Mouse (Mus musculus) urinary bladder, postnatal 36 days (tissue): ENCODE results near the gene Thsd7a.

Experiments
- DNase-seq, 2 experiments: peaks; one replicate each; pipeline ENCODE4 v3.0.0; 2022; ENCODE audit warnings: low spot score in 2 of 2, mixed read lengths in 1 of 2

The Thsd7a gene

DNA sequence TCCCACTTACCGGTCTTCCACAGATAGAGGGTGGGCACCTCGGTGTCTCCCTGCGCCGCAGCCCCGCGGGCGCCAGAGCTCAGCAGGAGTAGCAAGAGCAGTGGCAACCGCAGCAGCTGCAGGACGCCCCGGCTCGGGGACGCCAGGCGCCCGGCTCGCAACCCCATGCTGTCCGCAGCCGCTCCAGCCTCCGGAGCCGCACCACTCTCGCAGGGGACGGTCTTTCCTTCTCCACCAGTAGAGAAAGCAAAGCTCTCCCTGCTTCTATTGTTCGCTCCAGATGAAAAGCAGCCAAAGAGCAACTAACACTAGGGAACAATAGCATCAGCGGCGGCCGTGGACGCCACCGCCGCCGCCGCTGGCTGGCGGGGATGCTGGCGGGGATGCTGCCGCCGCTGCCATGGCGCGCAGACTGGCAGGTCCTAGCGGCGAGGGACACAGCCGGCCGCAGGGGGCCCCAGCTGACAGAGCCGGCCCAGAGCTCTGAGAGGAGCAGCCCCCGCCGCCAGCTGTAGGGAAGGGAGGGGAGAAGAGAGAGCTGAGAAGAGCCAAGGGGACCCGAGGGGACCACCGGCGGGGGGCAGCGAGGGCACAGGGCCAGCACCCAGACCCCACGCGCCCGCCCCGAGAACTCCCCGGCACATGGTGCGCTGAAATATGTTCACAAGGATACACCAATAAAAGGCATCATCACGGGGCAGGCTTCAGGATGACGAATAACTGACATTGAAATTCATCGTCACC, at the start of gene Thsd7a:
TSS of gene Thsd7a (minus strand) at position 624 of the 744 bp plus-strand sequence.
- DNase-seq: peak; percentile 18 to 21

- no peak for DNase-seq
Observed at GRCm38 (mm10) chr6:12787129-12787528, 37.9 kb upstream of the Thsd7a start.

- DNase-seq: no peak
Observed at GRCm38 (mm10) chr6:12786378-12786982, 37.3 kb upstream of the Thsd7a start.

- DNase-seq: no peak
Observed at GRCm38 (mm10) chr6:12784918-12785618, 35.9 kb upstream of the Thsd7a start.

GRCm38 (mm10) chr6:12772799-12773198, 23.6 kb upstream of the Thsd7a start:
- no peak for DNase-seq

DNA sequence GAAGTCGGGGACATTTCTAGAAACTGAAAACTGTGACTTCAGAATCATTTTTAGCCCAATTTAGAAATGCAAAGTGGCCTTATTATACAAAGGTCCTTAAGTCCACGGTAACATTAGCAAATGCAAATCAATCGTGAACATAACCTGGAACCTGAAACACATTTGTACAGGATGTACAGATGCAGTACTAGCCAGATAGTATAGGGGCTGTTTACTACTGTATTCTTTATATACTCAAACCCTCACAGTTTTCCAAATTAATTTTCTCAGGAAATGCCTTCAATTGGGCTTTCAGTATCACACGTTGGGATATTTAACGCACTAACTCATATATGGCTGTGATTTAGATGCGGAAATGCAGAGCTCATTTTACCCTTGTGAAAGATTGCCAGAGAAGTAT, 16.0 kb upstream of the Thsd7a start:
- DNase-seq: no peak

GRCm38 (mm10) chr6:12764606-12765005, 15.4 kb upstream of the Thsd7a start:
- no peak for DNase-seq

DNA sequence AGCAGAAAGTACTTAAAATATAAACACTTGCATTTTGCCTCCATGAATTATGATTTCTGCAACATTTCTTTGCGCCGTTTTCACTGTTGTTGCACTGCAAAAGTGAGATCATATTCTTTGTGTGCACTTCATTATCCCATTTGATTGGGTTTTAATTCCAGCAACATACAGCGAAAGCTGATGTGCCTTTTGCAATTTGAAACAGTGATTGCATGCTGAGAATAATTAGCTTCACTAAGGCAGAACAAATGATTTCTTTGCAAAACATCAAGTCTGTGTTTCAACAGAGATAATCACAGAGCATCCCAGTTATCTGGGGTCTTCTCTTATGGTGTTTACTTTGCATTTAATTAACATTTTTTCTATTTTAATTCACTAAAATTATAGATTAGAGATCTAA, 14.6 kb upstream of the Thsd7a start:
- DNase-seq: no peak

- no peak for DNase-seq
Observed at GRCm38 (mm10) chr6:12759328-12760193, 10.4 kb upstream of the Thsd7a start.

DNA sequence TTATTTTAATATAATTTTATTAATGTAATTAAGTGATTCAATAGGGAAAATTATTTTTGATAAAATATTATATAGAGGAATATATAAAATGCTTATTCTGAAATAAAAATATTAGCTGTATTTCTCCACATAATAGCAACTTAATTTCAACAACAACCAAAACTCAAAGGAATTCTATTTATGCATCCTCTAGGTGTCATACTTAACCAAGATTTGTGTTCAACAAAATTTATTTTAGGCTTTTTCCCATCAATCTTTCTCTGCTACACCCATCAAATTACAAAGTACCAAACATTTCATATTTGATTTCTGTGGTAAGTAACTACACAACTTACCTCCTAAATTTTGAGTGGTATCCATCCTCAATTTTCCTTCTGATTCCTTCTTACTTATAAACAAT, 3.1 kb upstream of the Thsd7a start:
- DNase-seq: no peak

- no peak for DNase-seq
Observed at GRCm38 (mm10) chr6:12750441-12750840, 1.2 kb upstream of the Thsd7a start.

DNA sequence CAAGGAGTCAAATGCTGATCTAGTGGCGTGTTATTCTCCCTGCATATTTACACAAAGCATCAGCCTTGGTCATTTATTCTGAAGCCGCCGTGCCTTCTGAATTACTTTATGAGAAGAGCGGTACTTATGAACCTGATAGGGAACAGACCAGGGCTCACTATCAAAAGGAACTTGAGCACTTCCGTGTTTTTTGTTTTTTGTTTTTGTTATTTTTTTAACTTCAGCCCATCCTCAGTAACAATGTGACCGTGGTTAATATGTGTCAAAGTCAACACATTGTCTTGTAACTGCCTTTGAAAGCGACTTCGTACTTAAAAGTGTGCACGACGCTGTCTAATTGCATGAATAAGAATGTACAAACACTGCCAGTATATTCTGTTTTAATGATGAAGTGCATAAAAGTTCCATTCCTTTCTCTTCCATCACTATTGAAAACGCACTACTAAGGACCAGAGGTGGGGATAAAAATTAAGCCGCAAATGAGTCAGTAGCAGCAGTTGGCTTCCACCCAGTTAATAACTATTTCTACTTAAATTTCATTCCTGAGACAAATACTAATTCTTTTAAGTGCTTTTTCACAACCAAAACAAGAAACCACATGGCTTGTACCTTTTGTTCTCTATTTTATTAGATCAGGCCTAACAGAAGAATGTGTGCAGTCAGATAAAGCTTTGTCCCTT, 461 bp upstream of the Thsd7a start:
- DNase-seq: no peak

- peak in 1 of 2 experiments; percentile 1 for DNase-seq
Observed at GRCm38 (mm10) chr6:12748454-12748786, 790 bp downstream of the Thsd7a start.

- peak in 1 of 2 experiments; percentile 1 for DNase-seq
Observed at GRCm38 (mm10) chr6:12747856-12748450, 1.3 kb downstream of the Thsd7a start.

DNA sequence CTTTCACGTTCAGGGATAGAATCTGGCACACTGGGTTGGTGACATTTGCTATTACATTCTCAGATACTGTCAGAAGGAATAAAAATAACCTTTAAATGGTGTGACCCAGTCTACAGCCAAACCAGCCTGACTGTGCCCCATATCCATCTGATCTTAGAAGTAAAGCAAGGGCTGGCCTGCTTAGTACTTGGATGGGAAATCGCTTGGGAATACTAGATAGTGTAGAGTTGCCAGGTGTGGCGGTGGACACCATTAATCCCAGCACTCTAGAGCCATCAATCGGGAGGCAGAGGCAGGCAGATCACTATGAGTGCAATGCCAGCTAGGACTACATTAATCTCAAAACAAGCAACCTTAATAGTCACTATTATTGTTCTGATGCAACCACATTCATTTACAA, 6.4 kb downstream of the Thsd7a start:
- DNase-seq: no peak

DNA sequence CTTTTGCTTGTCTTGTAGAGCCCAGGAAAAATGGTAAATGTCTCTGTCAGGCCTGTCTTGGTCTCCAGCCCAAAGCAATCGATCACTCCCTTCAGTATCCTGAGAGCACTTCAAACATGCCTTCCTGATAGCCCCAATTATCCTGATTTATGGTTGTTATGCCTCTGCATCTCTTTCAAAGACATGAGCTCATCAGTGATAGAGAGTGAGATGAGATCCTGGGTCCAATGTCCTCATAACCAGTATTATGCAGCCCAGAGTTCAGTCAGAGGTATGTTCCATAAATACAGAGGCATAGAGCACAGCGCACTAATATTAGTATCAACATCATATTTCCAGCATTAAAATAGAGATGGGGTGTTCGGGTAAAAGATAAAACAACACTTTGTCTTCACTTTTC, 15.3 kb downstream of the Thsd7a start:
- DNase-seq: no peak

GRCm38 (mm10) chr6:12716071-12716470, 33.1 kb downstream of the Thsd7a start:
- no peak for DNase-seq

DNA sequence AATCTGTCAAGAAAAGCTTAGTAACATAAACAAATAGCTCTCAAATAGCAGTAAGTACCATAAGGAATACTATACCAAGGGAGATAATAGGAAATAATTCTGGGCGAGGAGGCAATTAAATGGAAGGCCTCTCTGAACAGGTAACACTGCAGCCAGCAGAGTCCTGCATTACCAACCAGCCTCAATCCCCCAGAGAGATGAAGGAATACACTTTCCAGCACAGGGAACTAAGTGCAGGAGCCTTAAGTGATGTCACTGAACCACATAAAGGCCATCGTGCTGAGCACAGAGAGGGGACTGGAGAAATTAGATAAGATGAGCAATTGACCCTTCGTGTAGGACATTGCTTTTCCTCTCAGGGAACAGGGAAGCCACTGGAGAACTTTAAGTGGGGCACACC, 36.6 kb downstream of the Thsd7a start:
- no peak for DNase-seq

DNA sequence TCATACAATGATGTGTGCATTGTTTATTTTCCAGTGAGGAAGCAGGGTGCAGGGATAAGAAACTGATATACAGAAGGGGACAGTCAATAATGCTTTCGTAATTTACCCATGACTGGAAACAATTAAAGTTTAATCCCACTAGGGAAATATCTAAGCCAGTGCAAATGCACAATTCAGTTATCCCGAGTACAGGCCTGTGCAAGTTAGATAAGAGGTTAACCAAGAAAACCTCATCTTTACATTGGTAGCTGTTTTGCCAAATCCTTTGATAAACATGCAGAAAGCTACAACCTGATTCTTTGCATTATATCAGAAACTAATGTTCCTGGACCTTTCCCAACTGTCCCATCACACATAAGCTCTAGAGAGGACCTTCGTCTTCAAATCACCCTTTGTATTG, 46.3 kb downstream of the Thsd7a start:
- DNase-seq: no peak

GRCm38 (mm10) chr6:12699089-12699488, 50.1 kb downstream of the Thsd7a start:
- no peak for DNase-seq

GRCm38 (mm10) chr6:12693689-12694088, 55.5 kb downstream of the Thsd7a start:
- no peak for DNase-seq
